Mouse (Mus musculus): ENCODE measurements around the gene Mmp11. TPM values are rescaled to one million over a fixed set of nuclear protein-coding genes. Genes with fewer than 3 reads are reported as not detected.

Gene Mmp11
- total and polyA plus RNA-seq, 3 experiments = 0.99 to 1.1 TPM; not detected in 1

GRCm38 (mm10) chr10:75937851-75938643 is 1.8 kb upstream of the Mmp11 start (continued):
- TF ChIP-seq ZC3H11A (IDR thresholded peaks at IDR 0.05; ENCODE audit: low read depth, low read length) = no peak
- no peak for TF ChIP-seq UBTF (IDR thresholded peaks at IDR 0.05; ENCODE audit: low read depth, low read length)
- peak; percentile 52; the same call in 1 of the 2 replicates for TF ChIP-seq IRF4 (IDR thresholded peaks at IDR 0.05; ENCODE audit: low read depth, low read length)
- TF ChIP-seq USF1 (IDR thresholded peaks at IDR 0.05; ENCODE audit: low read depth, low read length) = no peak
- no peak; the same call in 1 of the 2 replicates for TF ChIP-seq HCFC1 (IDR thresholded peaks at IDR 0.05; ENCODE audit: low read depth, low read length)

- peak; percentile 68 for DNase-seq (ENCODE audit: extremely low read depth)
- Histone ChIP-seq H3K36me3 (replicated peaks in 1 of 2; ENCODE audit: control insufficient read depth in 1 of 2, insufficient read depth in 1 of 2, low read length in 1 of 2) (peaks cover 0 to 15% of the 10 kb centered on the region in 2 experiments), H3K27me3 (replicated peaks) (peaks cover 16% of the 10 kb centered on the region), H3K79me2 (replicated peaks; ENCODE audit: control insufficient read depth, extremely low read depth, insufficient read depth, poor library complexity, severe bottlenecking) (no peaks in the 10 kb centered on the region), H3K4me1 (ENCODE audit: control insufficient read depth in 1 of 2, insufficient read depth in 2 of 2) (peaks cover 25 to 62% of the 10 kb centered on the region in 2 experiments), H3K4me2 (ENCODE audit: insufficient read depth, low read depth, poor library complexity, severe bottlenecking) (peak overlapping the region; percentile 90), H3K9ac (ENCODE audit: insufficient read depth, low read depth) (peak overlapping the region; percentile 75), H3K9me3 (replicated peaks; ENCODE audit: low read length) (no peaks in the 10 kb centered on the region), H3K27ac (ENCODE audit: insufficient read depth, low read depth) (peak overlapping the region; percentile 99), H3K4me3 (replicated peaks in 1 of 3; ENCODE audit: low read depth in 2 of 3, low read length in 2 of 3, poor library complexity in 1 of 3) (peak overlapping the region; percentile 28 to 68 (median 49))
- in situ Hi-C loops (cut with MboI; ENCODE audit: low pct_ligation_motif_present, low pct_unique_long_range_greater_than_20kb, low sequenced_read_pairs) = loop anchor here (5.0 kb wide), 1 partner anchor 40 kb away; no protein-coding TSS in a partner anchor
- TF ChIP-seq E2F4 (IDR thresholded peaks at IDR 0.05; ENCODE audit: insufficient replicate concordance, low read depth, low read length) = no peak
- TF ChIP-seq CHD1 (IDR thresholded peaks at IDR 0.05; ENCODE audit: low read depth, low read length) = peak; percentile 66
- no peak for TF ChIP-seq PAX5 (IDR thresholded peaks at IDR 0.05; ENCODE audit: low read length)
- TF ChIP-seq SIN3A (IDR thresholded peaks at IDR 0.05; ENCODE audit: low read length) = no peak
- 0 out of 2 replicates have a peak, but pooled peaks have one; percentile 8 for TF ChIP-seq RCOR1 (conservative IDR thresholded peaks at IDR 0.05; ENCODE audit: low read depth, low read length)
- TF ChIP-seq IRF4 (IDR thresholded peaks at IDR 0.05; ENCODE audit: low read depth, low read length) = peak; percentile 53; the same call in 1 of the 2 replicates
- no peak for TF ChIP-seq USF1 (IDR thresholded peaks at IDR 0.05; ENCODE audit: low read depth, low read length)
- peak; percentile 1; the same call in 1 of the 2 replicates for TF ChIP-seq MXI1 (IDR thresholded peaks at IDR 0.05; ENCODE audit: low read depth, low read length)
- no peak for TF ChIP-seq BHLHE40 (IDR thresholded peaks at IDR 0.05; ENCODE audit: low read depth, low read length)
- 0 out of 2 replicates have a peak, but pooled peaks have one; percentile 17 for TF ChIP-seq MEF2A (IDR thresholded peaks at IDR 0.05; ENCODE audit: borderline replicate concordance, low read depth, low read length)
- no peak for TF ChIP-seq USF2 (conservative IDR thresholded peaks at IDR 0.05; ENCODE audit: low read depth, low read length)
- no peak for TF ChIP-seq MYC (IDR thresholded peaks at IDR 0.05; ENCODE audit: low read depth, low read length)
- peak; percentile 32; the same call in 1 of the 2 replicates for TF ChIP-seq TCF12 (IDR thresholded peaks at IDR 0.05; ENCODE audit: low read depth, low read length)
- TF ChIP-seq UBTF (IDR thresholded peaks at IDR 0.05; ENCODE audit: low read depth, low read length) = peak; percentile 49; the same call in 1 of the 2 replicates
- no peak for TF ChIP-seq MAFK (IDR thresholded peaks at IDR 0.05; ENCODE audit: insufficient replicate concordance, low read length)
- no peak for TF ChIP-seq CHD2 (IDR thresholded peaks at IDR 0.05; ENCODE audit: low read length)
- TF ChIP-seq ELF1 (IDR thresholded peaks at IDR 0.05; ENCODE audit: low read depth, low read length) = 0 out of 2 replicates have a peak, but pooled peaks have one; percentile 32
- peak; percentile 46; the same call in 1 of the 2 replicates for TF ChIP-seq NRF1 (IDR thresholded peaks at IDR 0.05; ENCODE audit: low read depth, low read length)
- no peak for TF ChIP-seq ZNF384 (IDR thresholded peaks at IDR 0.05; ENCODE audit: low read depth, low read length)
- TF ChIP-seq ZMIZ1 (IDR thresholded peaks at IDR 0.05; ENCODE audit: low read depth, low read length) = no peak
- peak; percentile 48 for TF ChIP-seq POLR2A (IDR thresholded peaks at IDR 0.05; ENCODE audit: low read depth, low read length)
- no peak for TF ChIP-seq GABPA (IDR thresholded peaks at IDR 0.05; ENCODE audit: insufficient replicate concordance, low read depth, low read length)
- peak; percentile 46 for TF ChIP-seq RAD21 (IDR thresholded peaks at IDR 0.05; ENCODE audit: low read depth, low read length)
- peak in 1 of 2 experiments; percentile 50; a peak in 2 of 4 replicates for TF ChIP-seq CTCF (conservative IDR thresholded peaks at IDR 0.05 in 1 of 2, IDR thresholded peaks at IDR 0.05 in 1 of 2; ENCODE audit: low read depth in 2 of 2, low read length in 2 of 2)
- TF ChIP-seq ZKSCAN1 (IDR thresholded peaks at IDR 0.05; ENCODE audit: borderline replicate concordance, low read depth, low read length) = no peak
- TF ChIP-seq SMC3 (IDR thresholded peaks at IDR 0.05; ENCODE audit: low read depth, low read length) = no peak; the same call in 1 of the 2 replicates
- no peak for TF ChIP-seq HCFC1 (IDR thresholded peaks at IDR 0.05; ENCODE audit: low read depth, low read length)
- no peak for TF ChIP-seq JUN (IDR thresholded peaks at IDR 0.05; ENCODE audit: insufficient read depth, low read depth, low read length)
- TF ChIP-seq KAT2A (IDR thresholded peaks at IDR 0.05; ENCODE audit: insufficient replicate concordance, low read length) = no peak
- TF ChIP-seq EP300 (IDR thresholded peaks at IDR 0.05; ENCODE audit: low read length) = no peak
- no peak for TF ChIP-seq NELFE (IDR thresholded peaks at IDR 0.05; ENCODE audit: low read depth, low read length)
- dilution Hi-C loops (cut with MboI; ENCODE audit: extremely low pct_ligation_motif_present, extremely low pct_unique_long_range_greater_than_20kb, low sequenced_read_pairs) = no loop called here
Observed at GRCm38 (mm10) chr10:75936909-75937667, 792 bp upstream of the Mmp11 start.
